Mouse (Mus musculus): ENCODE data around the gene Vmn2r111.
"Not testable (repeated sequence)": the region's sequence is repeated elsewhere in the genome, so short reads cannot be mapped to it uniquely, and the experiment has no call there.

Gene Vmn2r111

GRCm38 (mm10) chr17:22573382-22573781 is at the start of gene Vmn2r111:
Gene Vmn2r111, minus strand, starts transcription at chr17:22573482.
- not testable (repeated sequence) for DNase-seq (ENCODE audit: low spot score in 2 of 2)

- DNase-seq (ENCODE audit: low spot score in 2 of 2) = not testable (repeated sequence)
Measured at GRCm38 (mm10) chr17:22600651-22601050, 27.4 kb upstream of the Vmn2r111 start, which contains the start of gene Vmn2r112. Gene Vmn2r112, plus strand, starts transcription at chr17:22600951.

GRCm38 (mm10) chr17:22520467-22520866 is 52.8 kb downstream of the Vmn2r111 start:
- not testable (repeated sequence) for DNase-seq (ENCODE audit: low spot score in 2 of 2)

GRCm38 (mm10) chr17:22520037-22520436 is 53.2 kb downstream of the Vmn2r111 start:
- not testable (repeated sequence) for DNase-seq (ENCODE audit: low spot score in 2 of 2)

GRCm38 (mm10) chr17:22497120-22497519 is 76.2 kb downstream of the Vmn2r111 start:
- no peak for DNase-seq (ENCODE audit: low spot score in 2 of 2)
